Mouse (Mus musculus) heart, embryonic 16.5 days (tissue): ENCODE measurements around the gene Maea. TPM values are rescaled to one million over a fixed set of nuclear protein-coding genes. Genes with fewer than 3 reads are reported as not detected.
"Not testable (repeated sequence)": the region's sequence is repeated elsewhere in the genome, so short reads cannot be mapped to it uniquely, and the experiment has no call there.

Source experiments
- ATAC-seq: fragments of 200-750 bp; cut with Nextera tagmentation; replicated peaks from 2 replicates; pipeline ENCODE4 v1.8.0; 2017; ENCODE audit warnings: moderate number of reproducible peaks; ENCODE audit not compliant: insufficient read depth, low FRiP score; ENCODE audit errors: extremely low read depth
- H3K27ac ChIP-seq: fragments of 300-500 bp; sonication (generic); 2 replicates; pipeline ENCODE4 v1.5.1; 2014; ENCODE audit warnings: mild to moderate bottlenecking, low read length, control low read depth, moderate library complexity
- H3K27me3 ChIP-seq: fragments of 300-500 bp; sonication (generic); 2 replicates; pipeline ENCODE4 v1.6.1; 2014; ENCODE audit warnings: low read length, mixed read lengths; ENCODE audit not compliant: control insufficient read depth, insufficient read depth
- H3K36me3 ChIP-seq: fragments of 300-500 bp; sonication (generic); 2 replicates; pipeline ENCODE4 v1.6.1; 2014; ENCODE audit not compliant: control insufficient read depth, insufficient read depth
- H3K4me1 ChIP-seq: fragments of 300-500 bp; sonication (generic); 2 replicates; pipeline ENCODE4 v1.6.1; 2014; ENCODE audit warnings: low read length, mixed read lengths; ENCODE audit not compliant: control insufficient read depth, insufficient read depth
- H3K4me2 ChIP-seq: fragments of 300-500 bp; sonication (generic); 2 replicates; pipeline ENCODE4 v1.6.1; 2014; ENCODE audit warnings: low read depth, mild to moderate bottlenecking, control low read depth, low read length
- H3K4me3 ChIP-seq: fragments of 300-500 bp; sonication (generic); 2 replicates; pipeline ENCODE4 v1.5.1; 2014; ENCODE audit warnings: mild to moderate bottlenecking, control low read depth, low read length
- H3K9ac ChIP-seq: fragments of 300-500 bp; sonication (generic); 2 replicates; pipeline ENCODE4 v1.6.1; 2014; ENCODE audit warnings: low read length, control low read depth
- H3K9me3 ChIP-seq: fragments of 300-500 bp; sonication (generic); replicated peaks from 2 replicates; pipeline ENCODE4 v1.6.1; 2016; ENCODE audit warnings: low read length; ENCODE audit not compliant: control insufficient read depth
- WGBS: fragments of 180-500 bp; shearing (Covaris S2); extraction: QIAGEN DNeasy Blood & Tissue Kit; methylation state at CpG from one replicate; pipeline ENCODE4 v1.1.7; 2014; 5-methylcytosine and 5-hydroxymethylcytosine counted together
- polyA plus RNA-seq: library from polyadenylated mRNA; unstranded; fragments of >200 nt; fragmentation: Nextera tagmentation; extraction: Ambion mirVana; gene quantifications from 2 replicates; pipeline ENCODE4 v1.2.1, GENCODE M21; 2015

Gene Maea
- polyA plus RNA-seq, 1 experiment from 2014 or later, result 145 TPM

GRCm38 (mm10) chr5:33335977-33336360, 660 bp downstream of the Maea start:
- H3K9me3 ChIP-seq, result peaks cover 4% of the 10 kb centered on the region; the same call in 1 of the 2 replicates
- H3K4me1 ChIP-seq, result peaks cover 19% of the 10 kb centered on the region
- peaks cover 6% of the 10 kb centered on the region; the same call in 1 of the 2 replicates for H3K36me3 ChIP-seq
- no peaks in the 10 kb centered on the region for H3K27me3 ChIP-seq
- peak; percentile 24; the same call in 1 of the 2 replicates for ATAC-seq
- under 1% methylated on average over 31 of the region's 31 CpGs for WGBS
- H3K9ac ChIP-seq, result peak overlapping the region; percentile 92
- peak overlapping the region; percentile 91 for H3K4me2 ChIP-seq
- peak overlapping the region; percentile 80 for H3K4me3 ChIP-seq
- peak overlapping the region; percentile 83 for H3K27ac ChIP-seq

GRCm38 (mm10) chr5:33337206-33337605, 1.9 kb downstream of the Maea start:
- Histone ChIP-seq H3K9me3 (peaks cover 4% of the 10 kb centered on the region; the same call in 1 of the 2 replicates), H3K27me3 (no peaks in the 10 kb centered on the region), H3K27ac (no peak overlapping the region), H3K36me3 (peaks cover 6% of the 10 kb centered on the region; the same call in 1 of the 2 replicates), H3K4me1 (peaks cover 27% of the 10 kb centered on the region), H3K9ac (peak overlapping the region; percentile 30; the same call in 1 of the 2 replicates), H3K4me2 (peak overlapping the region; percentile 91), H3K4me3 (peak overlapping the region; percentile 80; the same call in 1 of the 2 replicates)
- ATAC-seq, result no peak
- 43% methylated on average over 8 of the region's 8 CpGs for WGBS

- no peak for ATAC-seq
- H3K4me1 ChIP-seq, result peaks cover 49% of the 10 kb centered on the region
- H3K27ac ChIP-seq, result no peak overlapping the region
- H3K4me2 ChIP-seq, result no peak overlapping the region
- no peaks in the 10 kb centered on the region for H3K27me3 ChIP-seq
- H3K9me3 ChIP-seq, result no peaks in the 10 kb centered on the region
- H3K4me3 ChIP-seq, result no peak overlapping the region
- H3K9ac ChIP-seq, result no peak overlapping the region
- peaks cover 8% of the 10 kb centered on the region; the same call in 1 of the 2 replicates for H3K36me3 ChIP-seq
- WGBS, result 83% methylated on average over 6 of the region's 6 CpGs
These were observed 5.9 kb downstream of the Maea start for GRCm38 (mm10) chr5:33341165-33341564.

DNA sequence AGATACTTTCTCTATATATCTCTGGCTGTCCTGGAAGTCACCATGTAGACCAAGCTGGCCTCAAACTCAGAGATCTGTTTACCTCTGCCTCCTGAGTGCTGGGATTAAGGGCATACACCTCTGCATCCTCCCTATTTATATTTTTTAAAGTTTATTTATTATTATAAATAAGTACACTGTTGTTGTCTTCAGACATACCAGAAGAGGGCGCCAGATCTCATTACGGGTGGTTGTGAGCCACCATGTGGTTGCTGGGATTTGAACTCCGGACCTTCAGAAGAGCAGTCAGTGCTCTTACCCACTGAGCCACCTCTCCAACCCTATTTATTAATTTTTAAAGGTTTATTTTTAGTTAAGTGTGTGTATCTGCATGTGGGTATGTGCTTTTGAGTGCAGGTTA, 6.9 kb downstream of the Maea start:
- 71% methylated on average over 3 of the region's 3 CpGs for WGBS
- not testable (repeated sequence) for H3K27me3 ChIP-seq, H3K36me3 ChIP-seq, H3K27ac ChIP-seq, ATAC-seq, H3K9me3 ChIP-seq, H3K4me3 ChIP-seq, H3K9ac ChIP-seq, H3K4me2 ChIP-seq
- H3K4me1 ChIP-seq, result peaks cover 48% of the 10 kb centered on the region

DNA sequence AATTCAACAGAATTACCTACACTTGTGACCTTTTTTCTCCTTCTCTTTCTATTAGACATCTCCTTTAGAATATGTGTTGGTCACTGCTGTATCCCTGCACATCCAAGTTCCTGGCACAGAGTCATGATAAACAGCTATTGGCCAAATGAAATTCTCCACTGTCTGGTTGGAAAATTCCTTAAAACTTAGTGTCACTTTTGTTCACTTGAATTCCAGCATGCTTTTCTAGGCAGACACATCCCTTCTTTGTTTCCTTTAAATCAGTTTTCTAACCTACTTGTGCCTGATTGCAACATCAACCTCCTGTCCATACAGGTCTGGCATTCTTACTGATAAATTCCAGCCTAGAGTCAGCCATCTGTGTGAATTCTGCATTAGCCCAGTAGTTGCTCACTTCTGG, 7.5 kb downstream of the Maea start:
- H3K9ac ChIP-seq, result no peak overlapping the region
- no peak overlapping the region for H3K4me2 ChIP-seq
- peaks cover 48% of the 10 kb centered on the region for H3K4me1 ChIP-seq
- no peak for ATAC-seq
- no peaks in the 10 kb centered on the region for H3K27me3 ChIP-seq
- H3K36me3 ChIP-seq, result peaks cover 8% of the 10 kb centered on the region; the same call in 1 of the 2 replicates
- no peaks in the 10 kb centered on the region for H3K9me3 ChIP-seq
- no peak overlapping the region for H3K4me3 ChIP-seq
- peak overlapping the region; percentile 20 for H3K27ac ChIP-seq

DNA sequence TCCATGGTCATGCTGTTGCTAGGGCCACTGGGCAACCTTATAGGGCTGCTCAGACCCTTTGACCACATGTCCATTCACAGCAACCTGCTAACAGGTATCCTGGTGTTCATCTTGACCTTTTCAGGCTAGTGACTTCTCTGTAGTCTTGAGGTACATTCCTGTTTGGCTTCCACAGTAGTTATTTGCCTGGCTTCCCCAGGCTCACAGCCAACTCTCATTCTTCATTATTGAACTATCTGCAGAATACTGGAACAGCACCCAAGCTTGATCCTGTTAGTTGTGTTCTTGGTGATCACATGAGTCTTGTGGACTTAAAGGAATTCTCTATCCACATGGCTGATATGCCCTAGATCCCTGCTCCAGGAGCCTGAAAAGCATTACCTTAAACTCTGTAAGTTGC, 8.3 kb downstream of the Maea start:
- H3K27me3 ChIP-seq, result no peaks in the 10 kb centered on the region
- H3K36me3 ChIP-seq, result peaks cover 8% of the 10 kb centered on the region; the same call in 1 of the 2 replicates
- H3K9ac ChIP-seq, result no peak overlapping the region
- no peak for ATAC-seq
- peaks cover 48% of the 10 kb centered on the region for H3K4me1 ChIP-seq
- peak overlapping the region; percentile 20 for H3K27ac ChIP-seq
- no peak overlapping the region for H3K4me2 ChIP-seq
- no peaks in the 10 kb centered on the region for H3K9me3 ChIP-seq
- H3K4me3 ChIP-seq, result no peak overlapping the region

DNA sequence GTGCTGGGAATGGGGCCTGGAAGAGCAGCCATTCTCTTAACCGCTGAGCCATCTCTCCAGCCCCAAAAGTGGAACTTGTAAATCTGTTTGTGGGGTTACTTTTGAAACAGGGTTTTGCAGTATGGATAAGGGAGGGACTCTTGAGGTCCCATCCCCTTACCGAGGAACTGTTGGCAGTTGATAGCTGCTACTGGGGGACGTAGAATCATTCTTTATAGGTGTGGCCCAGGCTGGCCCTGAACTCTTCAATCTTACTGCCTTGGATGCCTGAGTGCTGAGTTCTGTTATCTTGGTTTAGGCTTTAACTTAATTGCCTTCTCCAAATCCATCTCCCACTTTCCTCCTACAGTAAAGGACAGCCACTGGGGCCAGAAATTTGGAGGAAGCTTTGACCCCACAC, 8.8 kb downstream of the Maea start:
- H3K4me1 ChIP-seq, result peaks cover 48% of the 10 kb centered on the region

GRCm38 (mm10) chr5:33347620-33348019, 12.3 kb downstream of the Maea start:
- ATAC-seq, result no peak
- H3K27me3 ChIP-seq, result no peaks in the 10 kb centered on the region
- no peak overlapping the region for H3K4me3 ChIP-seq
- no peaks in the 10 kb centered on the region for H3K9me3 ChIP-seq
- peaks cover 41% of the 10 kb centered on the region for H3K4me1 ChIP-seq
- WGBS, result 41% methylated on average over 3 of the region's 3 CpGs
- no peak overlapping the region for H3K9ac ChIP-seq
- H3K27ac ChIP-seq, result no peak overlapping the region
- H3K36me3 ChIP-seq, result 0 out of 2 replicates have a peak, but pooled peaks cover 2% of the 10 kb centered on the region
- no peak overlapping the region for H3K4me2 ChIP-seq

More for the DNA sequence above, 8.8 kb downstream of the Maea start:
- no peaks in the 10 kb centered on the region for H3K27me3 ChIP-seq
- no peak for ATAC-seq
- peaks cover 5% of the 10 kb centered on the region; the same call in 1 of the 2 replicates for H3K36me3 ChIP-seq
- no peak overlapping the region for H3K4me2 ChIP-seq
- WGBS, result 78% methylated on average over 3 of the region's 3 CpGs
- no peak overlapping the region for H3K27ac ChIP-seq
- H3K9me3 ChIP-seq, result no peaks in the 10 kb centered on the region
- H3K4me3 ChIP-seq, result no peak overlapping the region
- no peak overlapping the region for H3K9ac ChIP-seq

- Histone ChIP-seq H3K4me3 (no peak overlapping the region), H3K27me3 (no peaks in the 10 kb centered on the region), H3K4me1 (peaks cover 29% of the 10 kb centered on the region), H3K9me3 (no peaks in the 10 kb centered on the region), H3K9ac (no peak overlapping the region), H3K4me2 (no peak overlapping the region), H3K36me3 (0 out of 2 replicates have a peak, but pooled peaks cover 2% of the 10 kb centered on the region), H3K27ac (no peak overlapping the region)
- WGBS, result 94% methylated on average over 5 of the region's 5 CpGs
- no peak for ATAC-seq
These were observed 13.9 kb downstream of the Maea start for GRCm38 (mm10) chr5:33349205-33349604.
